Mouse (Mus musculus): ENCODE data around the gene Hsdl2. TPM values are rescaled to one million over a fixed set of nuclear protein-coding genes. Genes with fewer than 3 reads are reported as not detected.

Hsdl2 gene
- total RNA-seq, 2 experiments from 2014 or later: 53.7 to 61.6 TPM

GRCm38 (mm10) chr4:59666550-59667317, 85.4 kb downstream of the Hsdl2 start:
- ATAC-seq (replicated peaks; ENCODE audit: poor library complexity): peak; percentile 27; the same call in 1 of the 2 replicates

DNA sequence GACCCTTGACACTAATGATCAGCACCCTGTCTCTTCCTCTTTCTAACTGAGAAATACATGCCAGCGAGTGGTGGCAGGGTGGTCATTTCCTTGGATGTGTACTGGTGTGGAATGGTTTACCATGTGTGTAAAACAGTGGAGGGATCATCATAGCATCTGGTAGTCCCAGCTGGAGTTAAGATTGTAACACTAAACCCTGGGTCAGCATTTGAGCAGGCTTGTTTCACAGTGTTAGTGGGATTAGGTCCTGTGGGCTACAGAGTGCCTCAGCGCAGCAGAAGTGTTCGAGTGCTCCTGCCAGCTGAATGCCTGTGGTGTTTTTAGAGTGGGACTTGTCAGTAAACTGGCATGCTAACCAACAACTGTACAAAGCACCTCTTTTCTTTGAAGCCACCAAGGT, 86.7 kb downstream of the Hsdl2 start:
- ATAC-seq (replicated peaks; ENCODE audit: poor library complexity): no peak

Other genes with a start within 250 kb of the Hsdl2 start
- gene Susd1, start 142.9 kb upstream of the Hsdl2 start, total RNA-seq (2015): 46.3 and 54.3 TPM in 2 replicates
- gene Susd1, start 142.9 kb upstream of the Hsdl2 start, total RNA-seq (2017): 92.2 and 105 TPM in 2 replicates
- gene Ptbp3, start 32.2 kb upstream of the Hsdl2 start, total RNA-seq (2015): 275 and 331 TPM in 2 replicates
- gene Ptbp3, start 32.2 kb upstream of the Hsdl2 start, total RNA-seq (2017): 231 and 237 TPM in 2 replicates
- gene E130308A19Rik, start 44.6 kb downstream of the Hsdl2 start, total RNA-seq (2015): 8.1 and 9.2 TPM in 2 replicates
- 4.2 and 6.8 TPM in 2 replicates for gene E130308A19Rik, start 44.6 kb downstream of the Hsdl2 start, total RNA-seq (2017)
- gene Inip, start 220.0 kb downstream of the Hsdl2 start, total RNA-seq (2015): 54.2 and 65.5 TPM in 2 replicates
- gene Inip, start 220.0 kb downstream of the Hsdl2 start, total RNA-seq (2017): 70.2 and 70.8 TPM in 2 replicates
- gene Snx30, start 224.3 kb downstream of the Hsdl2 start, total RNA-seq (2015): 13.0 and 16.1 TPM in 2 replicates
- gene Snx30, start 224.3 kb downstream of the Hsdl2 start, total RNA-seq (2017): 17.9 and 23.8 TPM in 2 replicates